Mouse (Mus musculus): Measurements from ENCODE around the gene Rorb.

Gene Rorb

GRCm38 (mm10) chr19:18888491-18889116 is 222.4 kb downstream of the Rorb start:
- no peak for DNase-seq (ENCODE audit: low spot score)

DNA sequence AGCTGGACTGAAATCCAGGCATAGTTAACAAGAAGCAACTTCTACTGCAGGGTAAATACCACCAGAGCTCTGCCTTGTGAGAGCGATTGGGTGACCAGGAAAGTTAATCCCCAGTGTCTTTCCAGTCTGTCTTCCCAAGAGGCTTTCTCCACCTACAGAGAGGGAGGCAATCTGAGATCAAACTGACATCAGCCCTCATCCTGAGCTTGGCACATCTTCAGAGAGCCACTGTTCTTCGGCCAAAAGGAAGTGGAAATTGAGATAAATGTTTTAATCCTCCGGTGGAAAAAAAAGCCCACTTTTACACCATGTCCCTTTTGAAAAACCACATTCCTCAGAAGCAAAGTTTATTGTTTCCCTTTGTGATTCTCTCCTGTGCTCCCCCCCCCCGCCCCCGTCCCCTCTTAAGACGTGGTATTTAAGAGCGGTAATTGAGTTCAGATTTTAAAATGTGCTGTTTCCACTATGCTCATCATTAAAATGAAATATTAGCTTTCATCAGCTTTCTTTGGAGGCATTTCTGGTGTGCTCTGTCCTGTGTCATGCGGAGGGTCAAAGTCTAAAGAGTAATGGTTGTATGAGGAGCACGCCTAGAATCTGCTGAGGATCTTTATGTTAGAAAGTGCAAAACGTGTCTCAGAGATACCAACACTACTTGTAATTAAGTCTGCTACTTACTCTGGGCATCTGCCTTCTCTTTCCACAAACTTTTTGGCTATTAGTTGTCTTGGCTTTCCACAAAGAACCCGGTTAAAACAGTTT is 223.2 kb downstream of the Rorb start:
- DNase-seq (ENCODE audit: low spot score): no peak

GRCm38 (mm10) chr19:18881162-18881561 is 229.8 kb downstream of the Rorb start:
- DNase-seq (ENCODE audit: low spot score): no peak
